Mouse (Mus musculus): ENCODE measurements at regions not wholly inside any gene's neighbourhood (a gene's known extent, or its start where the extent isn't known, plus 50 kb on each side); places are given as distances from the start of the nearest gene placed in this dataset.

- Histone ChIP-seq H3K9me3 (ENCODE audit: control insufficient read depth, low read length) (no peaks in the 10 kb centered on the region), H3K27me3 (ENCODE audit: control insufficient read depth, insufficient read depth, low read length) (no peaks in the 10 kb centered on the region), H3K4me3 (ENCODE audit: control insufficient read depth in 1 of 2, insufficient read depth in 1 of 2, low read depth in 1 of 2, low read length in 2 of 2) (no peak overlapping the region), H3K4me2 (ENCODE audit: low read length) (0 out of 2 replicates have a peak overlapping the region, but pooled peaks have one; percentile 7), H3K4me1 (ENCODE audit: control insufficient read depth in 2 of 2, insufficient read depth in 2 of 2, low read length in 2 of 2) (peaks cover 21 to 30% of the 10 kb centered on the region in 2 experiments), H3K27ac (replicated peaks in 1 of 2; ENCODE audit: control insufficient read depth in 1 of 2, insufficient read depth in 1 of 2, low read depth in 2 of 2, low read length in 2 of 2) (peak overlapping the region; percentile 46 to 83), H3K36me3 (ENCODE audit: control insufficient read depth, insufficient read depth, low read length) (no peaks in the 10 kb centered on the region), H3K9ac (ENCODE audit: low read length) (no peak overlapping the region)
- peak; percentile 57; the same call in 1 of the 2 replicates for ATAC-seq (ENCODE audit: insufficient number of reproducible peaks, insufficient read depth, low FRiP score, low read depth)
- 37% methylated on average over 2 of the region's 2 CpGs for WGBS
Observed at GRCm38 (mm10) chr4:119050867-119051353, 57.6 kb upstream of the Slc2a1 start.

GRCm38 (mm10) chr4:119052537-119052936 is 56.0 kb upstream of the Slc2a1 start:
- no peak overlapping the region for H3K9ac ChIP-seq (ENCODE audit: low read length)
- no peak overlapping the region for H3K27ac ChIP-seq (replicated peaks in 1 of 2; ENCODE audit: control insufficient read depth in 1 of 2, insufficient read depth in 1 of 2, low read depth in 2 of 2, low read length in 2 of 2)
- peaks cover 21 to 30% of the 10 kb centered on the region in 2 experiments for H3K4me1 ChIP-seq (ENCODE audit: control insufficient read depth in 2 of 2, insufficient read depth in 2 of 2, low read length in 2 of 2)
- no peaks in the 10 kb centered on the region for H3K36me3 ChIP-seq (ENCODE audit: control insufficient read depth, insufficient read depth, low read length)
- no peak overlapping the region for H3K4me3 ChIP-seq (ENCODE audit: control insufficient read depth in 1 of 2, insufficient read depth in 1 of 2, low read depth in 1 of 2, low read length in 2 of 2)
- no peak overlapping the region for H3K4me2 ChIP-seq (ENCODE audit: low read length)
- WGBS = 71% methylated on average over 3 of the region's 3 CpGs
- H3K9me3 ChIP-seq (ENCODE audit: control insufficient read depth, low read length) = no peaks in the 10 kb centered on the region
- no peaks in the 10 kb centered on the region for H3K27me3 ChIP-seq (ENCODE audit: control insufficient read depth, insufficient read depth, low read length)
- ATAC-seq (ENCODE audit: insufficient number of reproducible peaks, insufficient read depth, low FRiP score, low read depth) = no peak

GRCm38 (mm10) chr4:119053241-119053640 is 55.3 kb upstream of the Slc2a1 start:
- Histone ChIP-seq H3K27me3 (ENCODE audit: control insufficient read depth, insufficient read depth, low read length) (no peaks in the 10 kb centered on the region), H3K9me3 (ENCODE audit: control insufficient read depth, low read length) (no peaks in the 10 kb centered on the region), H3K4me2 (ENCODE audit: low read length) (no peak overlapping the region), H3K27ac (replicated peaks in 1 of 2; ENCODE audit: control insufficient read depth in 1 of 2, insufficient read depth in 1 of 2, low read depth in 2 of 2, low read length in 2 of 2) (no peak overlapping the region; a peak in 1 of 4 replicates), H3K4me1 (ENCODE audit: control insufficient read depth in 2 of 2, insufficient read depth in 2 of 2, low read length in 2 of 2) (peaks cover 21 to 30% of the 10 kb centered on the region in 2 experiments), H3K9ac (ENCODE audit: low read length) (no peak overlapping the region), H3K36me3 (ENCODE audit: control insufficient read depth, insufficient read depth, low read length) (no peaks in the 10 kb centered on the region), H3K4me3 (ENCODE audit: control insufficient read depth in 1 of 2, insufficient read depth in 1 of 2, low read depth in 1 of 2, low read length in 2 of 2) (no peak overlapping the region)
- WGBS = 87% methylated on average over 4 of the region's 4 CpGs
- ATAC-seq (ENCODE audit: insufficient number of reproducible peaks, insufficient read depth, low FRiP score, low read depth) = no peak

- no peak overlapping the region for H3K4me3 ChIP-seq (ENCODE audit: control insufficient read depth in 1 of 2, insufficient read depth in 1 of 2, low read depth in 1 of 2, low read length in 2 of 2)
- H3K4me1 ChIP-seq (ENCODE audit: control insufficient read depth in 2 of 2, insufficient read depth in 2 of 2, low read length in 2 of 2) = peaks cover 21 to 30% of the 10 kb centered on the region in 2 experiments
- no peak overlapping the region for H3K9ac ChIP-seq (ENCODE audit: low read length)
- H3K36me3 ChIP-seq (ENCODE audit: control insufficient read depth, insufficient read depth, low read length) = no peaks in the 10 kb centered on the region
- WGBS = 56% methylated on average over 6 of the region's 6 CpGs
- ATAC-seq (ENCODE audit: insufficient number of reproducible peaks, insufficient read depth, low FRiP score, low read depth) = no peak
- peak overlapping the region in 1 of 2 experiments; percentile 53; a peak in 1 of 4 replicates for H3K27ac ChIP-seq (replicated peaks in 1 of 2; ENCODE audit: control insufficient read depth in 1 of 2, insufficient read depth in 1 of 2, low read depth in 2 of 2, low read length in 2 of 2)
- no peaks in the 10 kb centered on the region for H3K27me3 ChIP-seq (ENCODE audit: control insufficient read depth, insufficient read depth, low read length)
- H3K9me3 ChIP-seq (ENCODE audit: control insufficient read depth, low read length) = no peaks in the 10 kb centered on the region
- H3K4me2 ChIP-seq (ENCODE audit: low read length) = no peak overlapping the region
Observed at GRCm38 (mm10) chr4:119053680-119054079, 54.8 kb upstream of the Slc2a1 start.

- WGBS = 24% methylated on average over 5 of the region's 5 CpGs
- no peak overlapping the region for H3K9ac ChIP-seq (ENCODE audit: low read length)
- H3K4me3 ChIP-seq (ENCODE audit: control insufficient read depth in 1 of 2, insufficient read depth in 1 of 2, low read depth in 1 of 2, low read length in 2 of 2) = no peak overlapping the region
- H3K4me1 ChIP-seq (ENCODE audit: control insufficient read depth in 2 of 2, insufficient read depth in 2 of 2, low read length in 2 of 2) = peaks cover 21 to 30% of the 10 kb centered on the region in 2 experiments
- no peak overlapping the region for H3K4me2 ChIP-seq (ENCODE audit: low read length)
- no peaks in the 10 kb centered on the region for H3K36me3 ChIP-seq (ENCODE audit: control insufficient read depth, insufficient read depth, low read length)
- no peaks in the 10 kb centered on the region for H3K27me3 ChIP-seq (ENCODE audit: control insufficient read depth, insufficient read depth, low read length)
- ATAC-seq (ENCODE audit: insufficient number of reproducible peaks, insufficient read depth, low FRiP score, low read depth) = peak; percentile 68
- H3K9me3 ChIP-seq (ENCODE audit: control insufficient read depth, low read length) = no peaks in the 10 kb centered on the region
- peak overlapping the region in 1 of 2 experiments; percentile 53; a peak in 1 of 4 replicates for H3K27ac ChIP-seq (replicated peaks in 1 of 2; ENCODE audit: control insufficient read depth in 1 of 2, insufficient read depth in 1 of 2, low read depth in 2 of 2, low read length in 2 of 2)
Observed at GRCm38 (mm10) chr4:119054129-119054528, 54.4 kb upstream of the Slc2a1 start.

GRCm38 (mm10) chr4:119057191-119057590 is 51.3 kb upstream of the Slc2a1 start:
- H3K4me3 ChIP-seq (ENCODE audit: control insufficient read depth in 1 of 2, insufficient read depth in 1 of 2, low read depth in 1 of 2, low read length in 2 of 2) = no peak overlapping the region
- H3K27me3 ChIP-seq (ENCODE audit: control insufficient read depth, insufficient read depth, low read length) = no peaks in the 10 kb centered on the region
- H3K9ac ChIP-seq (ENCODE audit: low read length) = no peak overlapping the region
- H3K36me3 ChIP-seq (ENCODE audit: control insufficient read depth, insufficient read depth, low read length) = no peaks in the 10 kb centered on the region
- H3K9me3 ChIP-seq (ENCODE audit: control insufficient read depth, low read length) = no peaks in the 10 kb centered on the region
- WGBS = 83% methylated on average over 6 of the region's 6 CpGs
- H3K4me2 ChIP-seq (ENCODE audit: low read length) = no peak overlapping the region
- H3K27ac ChIP-seq (replicated peaks in 1 of 2; ENCODE audit: control insufficient read depth in 1 of 2, insufficient read depth in 1 of 2, low read depth in 2 of 2, low read length in 2 of 2) = no peak overlapping the region
- ATAC-seq (ENCODE audit: insufficient number of reproducible peaks, insufficient read depth, low FRiP score, low read depth) = no peak
- peaks cover 13 to 25% of the 10 kb centered on the region in 2 experiments for H3K4me1 ChIP-seq (ENCODE audit: control insufficient read depth in 2 of 2, insufficient read depth in 2 of 2, low read length in 2 of 2)

- Histone ChIP-seq H3K9me3 (ENCODE audit: control insufficient read depth, low read length) (no peaks in the 10 kb centered on the region), H3K9ac (ENCODE audit: low read length) (no peak overlapping the region), H3K27me3 (ENCODE audit: control insufficient read depth, insufficient read depth, low read length) (no peaks in the 10 kb centered on the region), H3K27ac (replicated peaks in 1 of 2; ENCODE audit: control insufficient read depth in 1 of 2, insufficient read depth in 1 of 2, low read depth in 2 of 2, low read length in 2 of 2) (no peak overlapping the region), H3K4me3 (ENCODE audit: control insufficient read depth in 1 of 2, insufficient read depth in 1 of 2, low read depth in 1 of 2, low read length in 2 of 2) (no peak overlapping the region), H3K36me3 (ENCODE audit: control insufficient read depth, insufficient read depth, low read length) (no peaks in the 10 kb centered on the region), H3K4me2 (ENCODE audit: low read length) (no peak overlapping the region), H3K4me1 (ENCODE audit: control insufficient read depth in 2 of 2, insufficient read depth in 2 of 2, low read length in 2 of 2) (peaks cover 13 to 25% of the 10 kb centered on the region in 2 experiments)
- no peak for ATAC-seq (ENCODE audit: insufficient number of reproducible peaks, insufficient read depth, low FRiP score, low read depth)
- 59% methylated on average over 1 of the region's 1 CpGs for WGBS
Observed at GRCm38 (mm10) chr4:119057826-119058225, 50.7 kb upstream of the Slc2a1 start.

All from heart, embryonic 14.5 days (tissue).